Comparison of ENCODE assay signal across 21 mouse cellular contexts in the genomic region with DNA sequence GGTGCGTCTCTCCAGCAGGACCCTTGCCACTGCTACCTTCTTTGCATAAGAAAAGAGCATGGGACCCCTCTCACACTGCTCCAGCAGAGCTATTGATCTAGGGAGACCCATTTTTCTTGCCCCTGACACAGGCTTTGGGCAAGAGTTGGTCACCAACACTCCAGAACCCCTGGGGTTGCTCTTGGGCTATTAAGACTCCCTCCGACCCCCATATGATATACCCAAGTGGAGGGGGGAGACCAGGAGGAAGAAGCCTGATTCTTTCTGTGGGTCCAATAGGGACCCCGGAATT. TPM values are rescaled to one million over a fixed set of nuclear protein-coding genes. Genes with fewer than 3 reads are reported as not detected.
A peak's percentile ranks its signal among the peaks of the same experiment; 100 is the strongest.
DNase-seq lines count a peak whose midpoint lies in the region; ATAC-seq and TF ChIP-seq lines count a peak whose summit lies in the region.
"Had no signal": no experiment of that assay in that cellular context is flagged by ENCODE, and none has a peak within 500 bp of the region (broad histone marks: within the 10 kb centered on the region; RNA-seq: fewer than 3 reads in every experiment).

No protein-coding gene starts in this region.

- H3K4me1 ChIP-seq in heart, embryonic 14.5 days (ENCODE audit: control insufficient read depth in 2 of 2, insufficient read depth in 2 of 2, low read length in 2 of 2) = peaks cover 28 to 34% of the 10 kb centered on the region in 2 experiments
- H3K4me1 ChIP-seq in kidney, postnatal 0 days (replicated peaks; ENCODE audit: insufficient read depth, low read length) = peaks cover 33% of the 10 kb centered on the region
- peaks cover 66% of the 10 kb centered on the region for H3K4me1 ChIP-seq in E14TG2a.4 (replicated peaks; ENCODE audit: low read depth, low read length)
- peaks cover 68% of the 10 kb centered on the region for H3K4me1 ChIP-seq in embryonic facial prominence, embryonic 10.5 days

- H3K27me3 ChIP-seq in heart, embryonic 14.5 days (ENCODE audit: control insufficient read depth, insufficient read depth, low read length) = peaks cover 37% of the 10 kb centered on the region
- peaks cover 4% of the 10 kb centered on the region; the same call in 1 of the 2 replicates for H3K27me3 ChIP-seq in kidney, postnatal 0 days (ENCODE audit: insufficient read depth, low read length)
- peaks cover 72% of the 10 kb centered on the region for H3K27me3 ChIP-seq in E14TG2a.4 (ENCODE audit: insufficient read depth, low read length)
- H3K27me3 ChIP-seq in embryonic facial prominence, embryonic 10.5 days (replicated peaks; ENCODE audit: low read depth, poor library complexity, severe bottlenecking) = peaks cover 81% of the 10 kb centered on the region

- H3K9me3 ChIP-seq in heart, embryonic 14.5 days (ENCODE audit: control insufficient read depth, low read length) = no peaks in the 10 kb centered on the region
- no peaks in the 10 kb centered on the region for H3K9me3 ChIP-seq in kidney, postnatal 0 days (replicated peaks; ENCODE audit: low read length)
- H3K9me3 ChIP-seq in E14TG2a.4 (ENCODE audit: low read length) = no peaks in the 10 kb centered on the region
- no peaks in the 10 kb centered on the region for H3K9me3 ChIP-seq in embryonic facial prominence, embryonic 10.5 days

- no peak for TF ChIP-seq CTCF in kidney, postnatal 0 days (IDR thresholded peaks at IDR 0.05; ENCODE audit: low read depth)
- no peak for TF ChIP-seq CTCF in E14TG2a.4 (conservative IDR thresholded peaks at IDR 0.05; ENCODE audit: low read length)

- no peak for ATAC-seq in heart, embryonic 14.5 days (ENCODE audit: insufficient number of reproducible peaks, insufficient read depth, low FRiP score, low read depth)
- ATAC-seq in kidney, postnatal 0 days (replicated peaks; ENCODE audit: low FRiP score, low read depth) = no peak
- ATAC-seq: CD4-positive, CD25-positive, alpha-beta regulatory T cell, adult 4 months; midbrain, embryonic 16.5 days had no signal

- peak overlapping the region; percentile 99; the same call in 1 of the 2 replicates for H3K4me2 ChIP-seq in heart, embryonic 14.5 days (ENCODE audit: low read length)
- peak overlapping the region; percentile 97; the same call in 1 of the 2 replicates for H3K4me2 ChIP-seq in kidney, postnatal 0 days (ENCODE audit: low read length)

- H3K9ac ChIP-seq in heart, embryonic 14.5 days (ENCODE audit: low read length) = no peak overlapping the region
- 0 out of 2 replicates have a peak overlapping the region, but pooled peaks have one; percentile 43 for H3K9ac ChIP-seq in kidney, postnatal 0 days (ENCODE audit: low read depth, low read length)

- 21% methylated on average over 3 of the region's 3 CpGs for WGBS in heart, embryonic 14.5 days
- WGBS in kidney, postnatal 0 days = 46% methylated on average over 3 of the region's 3 CpGs
- 4% methylated on average over 3 of the region's 3 CpGs for WGBS in embryonic facial prominence, embryonic 10.5 days

- DNase-seq in heart, postnatal 36 days = no peak
- DNase-seq in kidney, postnatal 0 days (ENCODE audit: low spot score) = no peak
- no peak for DNase-seq in kidney, adult 9 months
- no peak for DNase-seq in embryonic facial prominence, embryonic 10.5 days (ENCODE audit: low spot score)
- no peak for DNase-seq in urinary bladder, postnatal 36 days (ENCODE audit: low spot score in 2 of 2)
- no peak for DNase-seq in retina, postnatal 1 day
- DNase-seq: adrenal gland, adult 8-10 months; cerebellum, adult 11-12 months; gastrocnemius, postnatal 14 days; layer of hippocampus, postnatal 36 days; lung, adult 2 months; lung, postnatal 4 days; right cerebral cortex, adult 18-20 months; thymus, postnatal 4 days had no signal

- H3K4me3 ChIP-seq in heart, embryonic 14.5 days (ENCODE audit: control insufficient read depth in 1 of 2, insufficient read depth in 1 of 2, low read depth in 1 of 2, low read length in 2 of 2) = no peak overlapping the region
- peak overlapping the region; percentile 59; the same call in 1 of the 2 replicates for H3K4me3 ChIP-seq in kidney, postnatal 0 days (replicated peaks; ENCODE audit: low read depth, low read length)
- H3K4me3 ChIP-seq in E14TG2a.4 (replicated peaks; ENCODE audit: low read length) = 0 out of 2 replicates have a peak overlapping the region, but pooled peaks have one; percentile 17
- H3K4me3 ChIP-seq in embryonic facial prominence, embryonic 10.5 days = peak overlapping the region; percentile 70

- intact Hi-C loops in heart, postnatal 36 days (cut with DNase I) = no loop called here

- H3K36me3 ChIP-seq in heart, embryonic 14.5 days (ENCODE audit: control insufficient read depth, insufficient read depth, low read length) = peaks cover under 1% of the 10 kb centered on the region
- H3K36me3 ChIP-seq in kidney, postnatal 0 days (ENCODE audit: insufficient read depth, low read length) = 0 out of 2 replicates have a peak, but pooled peaks cover 4% of the 10 kb centered on the region
- peaks cover 6% of the 10 kb centered on the region for H3K36me3 ChIP-seq in E14TG2a.4 (ENCODE audit: insufficient read depth, low read length)
- peaks cover 3% of the 10 kb centered on the region; the same call in 1 of the 2 replicates for H3K36me3 ChIP-seq in embryonic facial prominence, embryonic 10.5 days (replicated peaks)

- no peak overlapping the region for H3K27ac ChIP-seq in heart, embryonic 14.5 days (replicated peaks in 1 of 2; ENCODE audit: control insufficient read depth in 1 of 2, insufficient read depth in 1 of 2, low read depth in 2 of 2, low read length in 2 of 2)
- H3K27ac ChIP-seq in kidney, postnatal 0 days = no peak overlapping the region
- no peak overlapping the region for H3K27ac ChIP-seq in embryonic facial prominence, embryonic 10.5 days (replicated peaks)
- H3K27ac ChIP-seq: stomach, postnatal 0 days had no signal

RNA-seq across cellular contexts. Expression of gene Wnk4, which starts 3.6 kb away (rescaled TPM):
- polyA plus RNA-seq in heart, embryonic 14.5 days (2014; fragmentation: Nextera tagmentation; extraction: Ambion mirVana) = 5.8 and 9.5 TPM in 2 replicates
- 10 to 100 TPM; 18.5 to 19.8 TPM for total RNA-seq in heart, postnatal 36 days (2021)
- polyA plus RNA-seq in kidney, postnatal 0 days (2015; fragmentation: Nextera tagmentation; extraction: Ambion mirVana) = 47.0 and 48.8 TPM in 2 replicates
- 6.0 and 8.3 TPM in 2 replicates for polyA plus RNA-seq in embryonic facial prominence, embryonic 10.5 days (2016; fragmentation: Nextera tagmentation; extraction: Ambion mirVana)
- total RNA-seq: common myeloid progenitor, adult 5-6 weeks had no signal

RNA-seq across cellular contexts. Expression of gene Vps25, which starts 10.4 kb away (rescaled TPM):
- polyA plus RNA-seq in heart, embryonic 14.5 days (2014; fragmentation: Nextera tagmentation; extraction: Ambion mirVana) = 111 and 123 TPM in 2 replicates
- 10 to 100 TPM; 84.6 to 95.8 TPM for total RNA-seq in heart, postnatal 36 days (2021)
- 179 and 180 TPM in 2 replicates for polyA plus RNA-seq in kidney, postnatal 0 days (2015; fragmentation: Nextera tagmentation; extraction: Ambion mirVana)
- 124 TPM in 2 replicates for polyA plus RNA-seq in embryonic facial prominence, embryonic 10.5 days (2016; fragmentation: Nextera tagmentation; extraction: Ambion mirVana)

RNA-seq across cellular contexts. Expression of gene Cntd1, which starts 14.9 kb away (rescaled TPM):
- 0.51 and 1.1 TPM in 2 replicates for polyA plus RNA-seq in heart, embryonic 14.5 days (2014; fragmentation: Nextera tagmentation; extraction: Ambion mirVana)
- under 1 TPM; 0.11 to 0.35 TPM for total RNA-seq in heart, postnatal 36 days (2021)
- 1.5 and 2.0 TPM in 2 replicates for polyA plus RNA-seq in kidney, postnatal 0 days (2015; fragmentation: Nextera tagmentation; extraction: Ambion mirVana)
- 1.3 and 1.4 TPM in 2 replicates for polyA plus RNA-seq in embryonic facial prominence, embryonic 10.5 days (2016; fragmentation: Nextera tagmentation; extraction: Ambion mirVana)

RNA-seq across cellular contexts. Expression of gene Coa3, which starts 15.0 kb away (rescaled TPM):
- polyA plus RNA-seq in heart, embryonic 14.5 days (2014; fragmentation: Nextera tagmentation; extraction: Ambion mirVana) = 188 and 203 TPM in 2 replicates
- total RNA-seq in heart, postnatal 36 days (2021) = 10 to 100 TPM; 90.1 to 92.7 TPM
- polyA plus RNA-seq in kidney, postnatal 0 days (2015; fragmentation: Nextera tagmentation; extraction: Ambion mirVana) = 209 and 211 TPM in 2 replicates
- 200 and 203 TPM in 2 replicates for polyA plus RNA-seq in embryonic facial prominence, embryonic 10.5 days (2016; fragmentation: Nextera tagmentation; extraction: Ambion mirVana)

RNA-seq across cellular contexts. Expression of gene Ramp2, which starts 18.1 kb away (rescaled TPM):
- polyA plus RNA-seq in heart, embryonic 14.5 days (2014; fragmentation: Nextera tagmentation; extraction: Ambion mirVana) = 272 and 281 TPM in 2 replicates
- total RNA-seq in heart, postnatal 36 days (2021) = 100 to 1,000 TPM in 1 of 2 experiments, 10 to 100 TPM in 1; 88.9 to 132 TPM
- polyA plus RNA-seq in kidney, postnatal 0 days (2015; fragmentation: Nextera tagmentation; extraction: Ambion mirVana) = 242 and 247 TPM in 2 replicates
- polyA plus RNA-seq in embryonic facial prominence, embryonic 10.5 days (2016; fragmentation: Nextera tagmentation; extraction: Ambion mirVana) = 66.4 and 68.4 TPM in 2 replicates
- total RNA-seq: common myeloid progenitor, adult 5-6 weeks; neutrophil, adult 5-6 weeks had no signal
- polyA plus RNA-seq: CD4-positive, CD25-positive, alpha-beta regulatory T cell, adult 4 months had no signal

Comparison
In these comparisons a context has a peak if more than half of its experiments do, and no peak if none do; other contexts are left out.
1. H3K4me3 ChIP-seq: peak in kidney, postnatal 0 days (single experiment), E14TG2a.4 (single experiment) and embryonic facial prominence, embryonic 10.5 days (single experiment); none in heart, embryonic 14.5 days (0 of 2).